Mouse (Mus musculus) olfactory bulb, adult 2 months (tissue): ENCODE data around the gene Dock4. TPM values are rescaled to one million over a fixed set of nuclear protein-coding genes. Genes with fewer than 3 reads are reported as not detected.

ENCODE experiments used
- H3K27ac ChIP-seq: fragments of 200-500 bp; 2 replicates; pipeline ENCODE4 v1.5.1; 2012; ENCODE audit warnings: low read depth, low read length; ENCODE audit not compliant: insufficient read depth
- H3K4me1 ChIP-seq: fragments of 200-500 bp; 2 replicates; pipeline ENCODE4 v1.6.1; 2012; ENCODE audit warnings: low read length; ENCODE audit not compliant: control insufficient read depth, insufficient read depth
- H3K4me3 ChIP-seq: fragments of 200-500 bp; 2 replicates; pipeline ENCODE4 v1.5.1; 2012; ENCODE audit warnings: mild to moderate bottlenecking, low read depth, low read length, moderate library complexity; ENCODE audit not compliant: insufficient read depth
- CTCF ChIP-seq: fragments of 200-500 bp; IDR thresholded peaks from 2 replicates; pipeline ENCODE4 v1.5.1; 2012; ENCODE audit warnings: low read depth, mild to moderate bottlenecking, low read length, moderate library complexity; ENCODE audit not compliant: insufficient read depth
- POLR2A ChIP-seq: fragments of 200-500 bp; IDR thresholded peaks from 2 replicates; pipeline ENCODE4 v1.6.1; 2012; ENCODE audit warnings: mild to moderate bottlenecking, low read depth, low read length, moderate library complexity; ENCODE audit not compliant: insufficient read depth
- WGBS: fragments of 180-500 bp; shearing (Covaris S2); methylation state at CpG from one replicate; pipeline ENCODE4 v1.1.7; 2018; 5-methylcytosine and 5-hydroxymethylcytosine counted together
- polyA plus RNA-seq: library from polyadenylated mRNA; stranded (reverse); fragments of >200 nt; gene quantifications from 2 replicates; pipeline ENCODE4 v1.2.4, GENCODE M21; 2012; ENCODE audit warnings: low replicate concordance; ENCODE audit not compliant: missing spikeins, insufficient read depth, insufficient read length

The Dock4 gene
- polyA plus RNA-seq, 1 experiment, result not detected

DNA sequence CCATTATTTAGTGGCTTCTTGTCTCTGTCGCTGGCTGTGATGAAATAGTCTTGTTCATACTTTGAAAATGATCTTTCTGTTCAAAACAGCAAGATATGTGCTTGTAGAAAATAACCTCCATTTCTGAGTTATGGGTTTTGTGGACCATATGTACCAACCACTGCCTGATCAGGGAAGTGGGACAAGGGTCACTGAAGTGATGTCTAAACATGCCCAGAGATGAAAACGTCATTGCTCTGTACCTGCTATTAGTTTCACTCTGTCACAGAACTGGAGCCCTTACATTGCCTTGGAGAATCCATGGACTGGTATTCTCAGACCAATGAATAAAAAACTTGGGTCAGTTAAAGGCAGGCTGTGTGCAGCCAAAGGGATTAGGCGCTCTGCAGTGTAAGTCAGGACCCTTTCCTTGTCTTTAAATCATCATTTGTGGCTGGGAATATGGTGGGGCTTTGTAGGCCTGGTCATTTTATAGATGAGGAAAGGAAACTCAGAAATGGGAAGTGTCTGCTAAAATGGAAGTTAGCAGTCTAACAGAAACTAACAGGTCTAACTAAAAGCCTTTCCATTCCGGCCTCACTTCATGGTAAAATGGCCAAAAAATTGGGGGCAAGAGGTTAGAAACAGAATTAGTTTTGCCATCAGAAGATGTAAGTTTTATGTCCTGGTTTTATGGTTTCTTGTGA lies 139.8 kb downstream of the Dock4 start:
- WGBS, result 87% methylated on average over 4 of the region's 4 CpGs
- Histone ChIP-seq H3K27ac (no peak overlapping the region), H3K4me1 (0 out of 2 replicates have a peak, but pooled peaks cover 3% of the 10 kb centered on the region), H3K4me3 (no peak overlapping the region)
- TF ChIP-seq CTCF, result no peak
- no peak for TF ChIP-seq POLR2A

DNA sequence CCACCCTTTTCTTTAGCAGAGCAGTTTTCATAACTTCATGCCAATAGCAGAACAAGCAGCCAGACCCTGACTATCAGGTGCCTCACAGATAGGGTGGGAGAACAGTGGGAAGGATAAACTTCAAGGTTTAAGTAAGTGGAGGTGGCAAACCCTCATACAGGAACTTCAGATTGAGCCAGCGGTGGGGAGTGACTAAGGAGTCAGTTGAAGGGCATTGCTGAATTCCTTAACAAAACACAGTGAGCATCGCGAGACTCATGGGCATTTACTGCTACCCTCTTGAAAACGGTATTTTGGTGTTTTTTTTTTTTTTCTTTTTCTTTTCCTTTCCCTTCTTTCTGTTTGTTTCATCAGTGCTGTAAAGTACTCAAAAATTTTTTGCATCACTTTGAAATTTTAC lies 148.4 kb downstream of the Dock4 start:
- H3K4me3 ChIP-seq, result no peak overlapping the region
- no peak overlapping the region for H3K27ac ChIP-seq
- no peak for TF ChIP-seq POLR2A
- no peak for TF ChIP-seq CTCF
- WGBS, result 80% methylated on average over 4 of the region's 4 CpGs
- peaks cover 2% of the 10 kb centered on the region; the same call in 1 of the 2 replicates for H3K4me1 ChIP-seq

DNA sequence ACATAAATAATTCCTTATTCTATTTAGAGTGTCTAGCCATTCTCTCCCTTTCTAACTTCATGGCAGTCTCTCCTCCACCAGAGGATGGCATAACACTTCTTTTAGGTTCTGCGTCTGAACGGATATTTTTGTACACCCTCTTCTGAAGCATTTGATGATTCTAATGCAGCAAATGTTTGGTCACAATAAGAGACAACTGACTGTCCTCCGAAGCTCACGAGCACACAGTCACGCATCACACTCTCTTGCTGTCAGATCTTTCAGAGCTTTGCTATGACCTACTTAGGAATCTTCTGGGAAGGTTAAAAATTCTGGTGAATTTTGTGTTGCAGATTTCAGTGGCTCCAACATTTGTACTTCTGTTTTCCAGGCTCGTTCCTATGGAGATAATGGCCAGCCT lies 149.7 kb downstream of the Dock4 start:
- no peak for TF ChIP-seq POLR2A
- no peak for TF ChIP-seq CTCF
- Histone ChIP-seq H3K27ac (no peak overlapping the region), H3K4me1 (peaks cover 2% of the 10 kb centered on the region; the same call in 1 of the 2 replicates), H3K4me3 (no peak overlapping the region)
- WGBS, result 59% methylated on average over 6 of the region's 6 CpGs

DNA sequence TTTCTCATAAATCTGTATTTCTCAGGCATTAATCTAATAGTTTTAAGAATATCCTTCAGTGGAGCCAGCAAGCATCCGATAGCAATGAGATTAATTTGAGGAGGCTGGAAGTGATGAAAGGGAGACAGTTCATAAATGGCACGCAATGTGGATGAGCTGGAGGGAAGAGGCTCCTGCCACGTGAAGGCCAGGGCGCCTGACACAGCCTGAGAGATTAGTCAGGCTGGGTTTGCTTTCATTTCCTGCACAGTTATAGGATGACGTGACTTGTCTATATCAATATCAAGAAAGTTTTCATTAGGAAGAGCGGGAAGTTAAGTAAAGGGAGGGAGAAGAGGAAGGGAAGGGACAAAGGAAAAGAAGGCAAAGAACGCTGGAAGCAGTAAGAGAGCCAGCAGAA lies 150.3 kb downstream of the Dock4 start:
- 91% methylated on average over 7 of the region's 7 CpGs for WGBS
- TF ChIP-seq POLR2A (no peak), CTCF (no peak)
- peaks cover 2% of the 10 kb centered on the region; the same call in 1 of the 2 replicates for H3K4me1 ChIP-seq
- no peak overlapping the region for H3K27ac ChIP-seq
- H3K4me3 ChIP-seq, result no peak overlapping the region

GRCm38 (mm10) chr12:40596441-40596840 lies 150.7 kb downstream of the Dock4 start:
- 95% methylated on average over 6 of the region's 6 CpGs for WGBS

DNA sequence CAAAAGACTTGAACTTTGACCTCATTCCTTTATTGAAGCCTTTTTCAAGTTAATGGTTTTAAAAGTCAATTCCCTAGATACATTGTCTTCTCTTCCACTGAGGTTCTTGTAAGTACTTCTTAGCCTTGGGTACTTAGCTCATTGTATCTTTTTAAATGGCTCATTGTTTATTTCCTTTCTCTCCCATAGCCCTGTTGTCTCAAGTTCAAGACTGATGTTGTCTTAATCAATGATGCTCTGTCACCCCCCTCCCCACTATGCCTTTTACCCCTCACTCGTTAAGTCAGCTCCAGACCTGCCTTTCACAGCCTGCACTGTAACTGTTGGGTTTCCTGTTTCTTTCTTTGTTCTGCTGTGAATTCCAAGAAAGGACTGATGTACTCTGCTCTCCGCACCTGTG lies 154.2 kb downstream of the Dock4 start:
- TF ChIP-seq POLR2A, result no peak
- no peak for TF ChIP-seq CTCF
- WGBS, result 88% methylated on average over 2 of the region's 2 CpGs
- no peak overlapping the region for H3K4me3 ChIP-seq

More at GRCm38 (mm10) chr12:40596441-40596840, 150.7 kb downstream of the Dock4 start:
- peaks cover 2% of the 10 kb centered on the region; the same call in 1 of the 2 replicates for H3K4me1 ChIP-seq
- no peak overlapping the region for H3K4me3 ChIP-seq
- TF ChIP-seq CTCF, result no peak
- TF ChIP-seq POLR2A, result no peak
- H3K27ac ChIP-seq, result no peak overlapping the region

GRCm38 (mm10) chr12:40605565-40605964 lies 159.8 kb downstream of the Dock4 start:
- H3K4me3 ChIP-seq, result no peak overlapping the region
- no peaks in the 10 kb centered on the region for H3K4me1 ChIP-seq
- TF ChIP-seq POLR2A (no peak), CTCF (no peak)
- no peak overlapping the region for H3K27ac ChIP-seq
- WGBS, result 84% methylated on average over 4 of the region's 4 CpGs

More for the DNA sequence above, 154.2 kb downstream of the Dock4 start:
- H3K27ac ChIP-seq, result no peak overlapping the region
- peaks cover 2% of the 10 kb centered on the region; the same call in 1 of the 2 replicates for H3K4me1 ChIP-seq

DNA sequence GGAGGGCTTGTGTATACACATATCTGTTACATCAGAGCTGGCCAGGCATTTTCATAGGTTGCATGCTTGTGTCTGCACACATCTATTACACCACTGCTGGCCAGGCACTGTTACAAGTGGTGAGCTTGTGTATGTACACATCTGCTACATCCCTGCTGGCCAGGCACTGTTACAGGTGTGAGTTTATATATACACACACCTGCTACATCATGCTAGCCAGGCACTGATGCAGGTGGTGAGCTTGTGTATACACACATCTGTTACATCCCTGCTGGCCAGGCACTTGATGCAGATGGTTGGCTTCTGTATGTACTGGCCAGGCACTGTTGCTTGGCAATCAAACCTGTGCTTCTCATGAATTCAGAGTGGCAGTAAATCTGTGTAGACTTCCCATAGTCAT lies 177.2 kb downstream of the Dock4 start:
- TF ChIP-seq CTCF (no peak), POLR2A (no peak)
- Histone ChIP-seq H3K4me3 (no peak overlapping the region), H3K27ac (no peak overlapping the region), H3K4me1 (no peaks in the 10 kb centered on the region)

- H3K4me3 ChIP-seq, result no peak overlapping the region
- TF ChIP-seq POLR2A (no peak), CTCF (no peak)
- H3K4me1 ChIP-seq, result no peaks in the 10 kb centered on the region
- no peak overlapping the region for H3K27ac ChIP-seq
- WGBS, result 94% methylated on average over 1 of the region's 1 CpGs
Measured at GRCm38 (mm10) chr12:40626521-40626920, 180.8 kb downstream of the Dock4 start.
